Mouse (Mus musculus) ZHBTc4 (cell line): ENCODE data around the gene Olfr1338.
A peak's percentile ranks its signal among the peaks of the same experiment; 100 is the strongest.
"Not testable (repeated sequence)": the region's sequence is repeated elsewhere in the genome, so short reads cannot be mapped to it uniquely, and the experiment has no call there.

Source experiments
- DNase-seq: peaks from one replicate; pipeline ENCODE4 v3.0.0-alpha.2; 2011; ENCODE audit warnings: low read depth, low spot score

The Olfr1338 gene

GRCm38 (mm10) chr4:118758637-118759036 lies at the start of gene Olfr1338:
Gene Olfr1338, minus strand, starts transcription at chr4:118758737.
- DNase-seq: no peak

GRCm38 (mm10) chr4:118792796-118793195 lies 34.3 kb upstream of the Olfr1338 start:
- DNase-seq: not testable (repeated sequence)

- DNase-seq: no peak
These were observed 23.9 kb upstream of the Olfr1338 start, which contains the start of gene Olfr1337 for GRCm38 (mm10) chr4:118782486-118782885. Gene Olfr1337, minus strand, starts transcription at chr4:118782586.

- DNase-seq: no peak
These were observed 16.7 kb downstream of the Olfr1338 start for GRCm38 (mm10) chr4:118741881-118742280.

GRCm38 (mm10) chr4:118740988-118741698 lies 17.4 kb downstream of the Olfr1338 start:
- peak; percentile 98 for DNase-seq

- DNase-seq: no peak
These were observed 19.0 kb downstream of the Olfr1338 start for GRCm38 (mm10) chr4:118739574-118739973.

- no peak for DNase-seq
These were observed 26.7 kb downstream of the Olfr1338 start, which contains the start of gene Olfr1339 for GRCm38 (mm10) chr4:118731875-118732274. Gene Olfr1339, plus strand, starts transcription at chr4:118732175.

- DNase-seq: peak; percentile 58
These were observed 36.6 kb downstream of the Olfr1338 start for GRCm38 (mm10) chr4:118721742-118722483.

- no peak for DNase-seq
These were observed 38.7 kb downstream of the Olfr1338 start, which contains the start of gene Olfr1340 for GRCm38 (mm10) chr4:118719838-118720237. Gene Olfr1340, plus strand, starts transcription at chr4:118720138.

- peak; percentile 85 for DNase-seq
These were observed 46.9 kb downstream of the Olfr1338 start for GRCm38 (mm10) chr4:118711656-118712055.

GRCm38 (mm10) chr4:118708086-118708485 lies 50.5 kb downstream of the Olfr1338 start:
- DNase-seq: no peak

- DNase-seq: no peak
These were observed 55.3 kb downstream of the Olfr1338 start, which contains the start of gene Olfr1341 for GRCm38 (mm10) chr4:118703223-118703622. Gene Olfr1341, plus strand, starts transcription at chr4:118703523.
